Mouse (Mus musculus) neural tube, embryonic 15.5 days (tissue): ENCODE measurements around the gene Cdc14b. TPM values are rescaled to one million over a fixed set of nuclear protein-coding genes. Genes with fewer than 3 reads are reported as not detected.
"Not testable (repeated sequence)": the region's sequence is repeated elsewhere in the genome, so short reads cannot be mapped to it uniquely, and the experiment has no call there.

Experiments used
- ATAC-seq: fragments of 200-750 bp; cut with Nextera tagmentation; 2 replicates; pipeline ENCODE4 v1.8.0; 2017; ENCODE audit warnings: mild to moderate bottlenecking, moderate TSS enrichment, moderate library complexity; ENCODE audit not compliant: low FRiP score
- H3K27ac ChIP-seq: fragments of 300-500 bp; sonication (generic); replicated peaks from 2 replicates; pipeline ENCODE4 v1.5.1; 2015; ENCODE audit warnings: mild to moderate bottlenecking, inconsistent platforms
- H3K27me3 ChIP-seq: fragments of 300-500 bp; sonication (generic); replicated peaks from 2 replicates; pipeline ENCODE4 v1.6.1; 2015; ENCODE audit warnings: inconsistent platforms
- H3K36me3 ChIP-seq: fragments of 300-500 bp; sonication (generic); 2 replicates; pipeline ENCODE4 v1.6.1; 2015; ENCODE audit warnings: inconsistent platforms
- H3K4me1 ChIP-seq: fragments of 300-500 bp; sonication (generic); 2 replicates; pipeline ENCODE4 v1.6.1; 2015; ENCODE audit warnings: inconsistent platforms
- H3K4me2 ChIP-seq: fragments of 300-500 bp; sonication (generic); 2 replicates; pipeline ENCODE4 v1.6.1; 2015; ENCODE audit warnings: inconsistent platforms, mild to moderate bottlenecking, moderate library complexity
- H3K4me3 ChIP-seq: fragments of 300-500 bp; sonication (generic); replicated peaks from 2 replicates; pipeline ENCODE4 v1.5.1; 2015; ENCODE audit warnings: mild to moderate bottlenecking, inconsistent platforms
- H3K9ac ChIP-seq: fragments of 300-500 bp; sonication (generic); replicated peaks from 2 replicates; pipeline ENCODE4 v1.6.1; 2015; ENCODE audit warnings: mild to moderate bottlenecking, inconsistent platforms
- H3K9me3 ChIP-seq: fragments of 300-500 bp; sonication (generic); replicated peaks from 2 replicates; pipeline ENCODE4 v1.6.1; 2016; ENCODE audit warnings: inconsistent platforms
- WGBS: fragments of 180-500 bp; shearing (Covaris S2); methylation state at CpG from one replicate; pipeline ENCODE4 v1.1.7; 2015; ENCODE audit warnings: mixed read lengths; 5-methylcytosine and 5-hydroxymethylcytosine counted together
- polyA plus RNA-seq: library from polyadenylated mRNA; unstranded; fragments of >200 nt; fragmentation: Nextera tagmentation; extraction: Ambion mirVana; gene quantifications from 2 replicates; pipeline ENCODE4 v1.2.1, GENCODE M21; 2015

Cdc14b gene
- polyA plus RNA-seq, 1 experiment from 2014 or later, result 2.8 TPM

GRCm38 (mm10) chr13:64268384-64268783 is 6.7 kb downstream of the Cdc14b start:
- 44% methylated on average over 4 of the region's 4 CpGs for WGBS
- H3K4me3 ChIP-seq, result no peak overlapping the region
- no peaks in the 10 kb centered on the region for H3K36me3 ChIP-seq
- no peak overlapping the region for H3K4me2 ChIP-seq
- H3K4me1 ChIP-seq, result peaks cover under 1% of the 10 kb centered on the region; the same call in 1 of the 2 replicates
- no peak overlapping the region for H3K27ac ChIP-seq
- no peak for ATAC-seq
- no peaks in the 10 kb centered on the region for H3K9me3 ChIP-seq
- H3K27me3 ChIP-seq, result no peaks in the 10 kb centered on the region; the same call in 1 of the 2 replicates
- H3K9ac ChIP-seq, result no peak overlapping the region

DNA sequence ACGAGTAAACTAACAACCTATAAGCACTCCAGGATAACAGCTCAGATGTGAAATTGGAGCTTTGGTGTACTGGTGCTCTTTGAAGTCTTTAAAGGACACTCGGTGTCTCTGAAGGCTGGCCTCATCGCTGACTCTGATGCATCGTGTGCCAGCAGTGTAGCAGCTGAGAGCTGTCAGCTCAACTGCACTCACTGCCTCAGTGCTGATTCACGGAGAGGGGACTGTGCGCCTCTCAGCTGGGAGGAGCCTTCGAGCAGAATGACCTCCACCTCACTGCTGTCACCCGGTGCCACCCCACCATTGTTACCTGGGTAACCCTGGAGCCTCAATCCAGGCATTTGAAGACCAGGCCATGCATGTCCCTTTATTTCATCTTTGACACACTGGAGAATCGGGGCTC is 7.9 kb downstream of the Cdc14b start:
- no peak overlapping the region for H3K4me3 ChIP-seq
- H3K36me3 ChIP-seq, result no peaks in the 10 kb centered on the region
- peak; percentile 38; the same call in 1 of the 2 replicates for ATAC-seq
- H3K9me3 ChIP-seq, result no peaks in the 10 kb centered on the region
- no peaks in the 10 kb centered on the region for H3K4me1 ChIP-seq
- no peaks in the 10 kb centered on the region; the same call in 1 of the 2 replicates for H3K27me3 ChIP-seq
- 12% methylated on average over 9 of the region's 9 CpGs for WGBS
- H3K9ac ChIP-seq, result no peak overlapping the region
- no peak overlapping the region for H3K4me2 ChIP-seq
- no peak overlapping the region for H3K27ac ChIP-seq

DNA sequence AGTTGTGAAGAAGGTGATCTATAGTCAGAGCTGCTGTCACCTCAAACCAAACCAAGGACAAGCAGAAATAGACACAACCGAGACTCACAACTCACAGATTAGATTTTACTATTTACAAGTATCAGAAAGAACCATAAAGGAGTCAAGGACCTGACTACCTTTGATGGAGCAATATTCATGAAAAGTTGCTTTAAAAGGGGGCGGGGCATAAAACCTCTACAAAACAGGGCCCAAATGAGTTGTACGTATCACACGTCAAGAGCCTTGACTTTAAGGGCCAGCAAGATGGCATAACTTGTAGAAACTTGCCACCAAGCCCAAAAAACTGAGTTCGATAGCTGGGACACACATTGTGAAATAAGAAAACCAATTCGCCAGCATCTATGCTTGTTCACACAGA is 10.5 kb downstream of the Cdc14b start:
- no peak overlapping the region for H3K4me2 ChIP-seq
- H3K27ac ChIP-seq, result no peak overlapping the region
- no peaks in the 10 kb centered on the region for H3K9me3 ChIP-seq
- H3K36me3 ChIP-seq, result no peaks in the 10 kb centered on the region
- no peak overlapping the region for H3K4me3 ChIP-seq
- H3K27me3 ChIP-seq, result no peaks in the 10 kb centered on the region
- ATAC-seq, result no peak
- WGBS, result 96% methylated on average over 6 of the region's 6 CpGs
- H3K4me1 ChIP-seq, result no peaks in the 10 kb centered on the region
- no peak overlapping the region for H3K9ac ChIP-seq

DNA sequence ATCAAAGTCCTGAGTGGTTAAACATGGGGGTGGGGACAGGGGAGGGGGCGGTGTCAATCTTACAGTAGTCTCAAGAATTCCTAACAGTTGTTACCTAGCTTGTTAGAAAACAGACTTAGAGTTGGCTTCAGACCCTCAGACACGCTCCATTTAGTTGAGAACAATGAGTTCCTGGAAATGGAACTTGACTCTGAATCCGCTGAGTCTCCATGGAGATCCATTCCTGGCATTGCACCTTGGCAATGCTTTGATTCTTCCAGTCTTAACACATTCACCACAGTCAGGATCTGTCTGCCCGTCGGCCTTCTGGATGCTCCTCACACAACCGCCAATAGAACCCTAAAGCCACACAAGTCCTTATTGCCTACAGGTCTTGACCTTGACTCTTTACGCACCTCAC is 15.2 kb downstream of the Cdc14b start:
- H3K9ac ChIP-seq, result no peak overlapping the region
- no peaks in the 10 kb centered on the region for H3K9me3 ChIP-seq
- ATAC-seq, result no peak
- no peaks in the 10 kb centered on the region for H3K27me3 ChIP-seq
- H3K4me2 ChIP-seq, result no peak overlapping the region
- H3K36me3 ChIP-seq, result no peaks in the 10 kb centered on the region
- H3K4me1 ChIP-seq, result peaks cover 9% of the 10 kb centered on the region
- H3K27ac ChIP-seq, result no peak overlapping the region
- WGBS, result 72% methylated on average over 7 of the region's 7 CpGs
- H3K4me3 ChIP-seq, result no peak overlapping the region

GRCm38 (mm10) chr13:64258516-64258821 is 16.6 kb downstream of the Cdc14b start:
- no peak overlapping the region for H3K27ac ChIP-seq
- H3K9ac ChIP-seq, result no peak overlapping the region
- H3K27me3 ChIP-seq, result no peaks in the 10 kb centered on the region
- H3K4me3 ChIP-seq, result no peak overlapping the region
- 50% methylated on average over 4 of the region's 4 CpGs for WGBS
- H3K4me2 ChIP-seq, result no peak overlapping the region
- no peaks in the 10 kb centered on the region for H3K9me3 ChIP-seq
- peaks cover 9% of the 10 kb centered on the region for H3K4me1 ChIP-seq
- peak; percentile 43; the same call in 1 of the 2 replicates for ATAC-seq
- H3K36me3 ChIP-seq, result no peaks in the 10 kb centered on the region

DNA sequence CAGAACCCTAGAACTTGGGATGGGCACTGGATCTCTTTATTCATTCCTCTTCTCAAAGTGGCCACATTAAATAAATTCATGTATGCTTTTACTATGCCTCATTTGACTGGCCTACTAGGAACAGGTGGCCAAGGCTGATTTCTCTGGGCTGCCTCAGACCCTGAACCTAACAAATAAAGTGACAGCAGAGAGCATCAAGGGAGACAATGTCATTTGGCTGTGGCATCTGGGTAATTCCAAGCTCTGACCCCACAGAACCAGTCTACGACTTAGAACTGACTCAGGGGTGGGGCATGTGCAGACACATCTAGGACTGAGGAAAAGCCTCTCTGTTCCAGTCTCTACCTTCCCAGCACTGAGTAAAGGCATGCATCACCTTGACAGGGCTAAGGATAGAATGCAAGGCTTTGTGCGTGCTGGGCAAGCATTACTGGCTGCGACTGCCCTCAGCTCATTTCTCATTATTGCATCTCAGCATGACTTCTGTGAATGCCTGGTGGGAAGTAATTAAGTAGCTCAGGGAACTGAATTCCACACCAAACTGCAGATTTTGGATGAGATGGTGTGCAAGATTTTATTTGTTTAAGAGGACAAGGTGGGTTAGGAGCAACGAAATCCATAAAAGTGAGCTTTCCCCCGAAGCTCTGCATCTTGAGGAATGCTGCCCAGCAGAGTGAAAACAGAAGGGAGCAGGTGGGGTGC is 17.1 kb downstream of the Cdc14b start:
- ATAC-seq, result peak; percentile 74; the same call in 1 of the 2 replicates
- Histone ChIP-seq H3K4me3 (no peak overlapping the region), H3K36me3 (no peaks in the 10 kb centered on the region), H3K27me3 (no peaks in the 10 kb centered on the region), H3K27ac (no peak overlapping the region), H3K9me3 (no peaks in the 10 kb centered on the region), H3K4me1 (peaks cover 9% of the 10 kb centered on the region), H3K4me2 (no peak overlapping the region), H3K9ac (no peak overlapping the region)
- 18% methylated on average over 5 of the region's 5 CpGs for WGBS

DNA sequence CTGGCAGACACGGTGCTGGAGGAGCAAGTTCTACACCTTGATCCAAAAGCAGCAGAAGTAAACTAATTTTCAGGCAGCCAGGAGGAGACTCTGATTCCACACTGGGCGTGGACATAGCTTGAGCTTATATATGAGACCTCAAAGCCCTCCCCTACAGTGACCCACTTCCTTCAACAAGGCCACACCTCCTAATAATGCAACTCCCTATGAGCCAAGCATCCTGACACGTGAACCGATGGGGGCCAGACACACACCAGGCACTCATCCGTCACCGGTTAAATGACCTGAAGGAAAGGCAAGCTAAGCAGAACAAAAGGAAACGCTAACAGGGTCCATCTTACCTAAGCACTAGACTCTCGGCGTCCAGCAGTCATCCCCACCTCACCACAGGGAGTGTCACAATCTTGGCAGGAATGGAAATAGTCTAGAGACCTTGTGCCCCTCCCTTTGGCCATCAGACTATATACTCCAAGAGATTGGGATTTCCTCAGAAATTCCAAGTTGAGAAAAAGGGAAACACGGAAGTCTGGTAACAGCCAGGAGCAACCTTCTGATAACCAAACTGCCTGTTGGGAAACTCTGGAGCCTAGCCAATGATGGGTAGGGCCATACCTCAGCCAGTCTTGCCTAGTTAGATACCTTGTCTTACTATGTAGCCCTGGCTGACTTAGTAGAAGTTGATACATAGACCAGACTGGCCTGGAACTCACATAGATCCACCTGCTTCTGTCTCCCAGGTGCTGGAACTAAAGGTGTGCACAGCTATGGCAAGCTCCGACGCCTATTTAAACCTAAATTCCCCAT is 17.9 kb downstream of the Cdc14b start:
- H3K27ac ChIP-seq, result no peak overlapping the region
- no peaks in the 10 kb centered on the region for H3K36me3 ChIP-seq
- H3K4me1 ChIP-seq, result peaks cover 9% of the 10 kb centered on the region
- no peak overlapping the region for H3K4me3 ChIP-seq
- H3K9ac ChIP-seq, result no peak overlapping the region
- H3K9me3 ChIP-seq, result no peaks in the 10 kb centered on the region
- ATAC-seq, result 0 out of 2 replicates have a peak, but pooled peaks have one; percentile 13
- no peaks in the 10 kb centered on the region for H3K27me3 ChIP-seq
- no peak overlapping the region for H3K4me2 ChIP-seq
- WGBS, result 69% methylated on average over 12 of the region's 12 CpGs

- H3K9ac ChIP-seq, H3K4me1 ChIP-seq, ATAC-seq, H3K9me3 ChIP-seq, H3K4me3 ChIP-seq, H3K4me2 ChIP-seq, H3K27ac ChIP-seq, H3K27me3 ChIP-seq, H3K36me3 ChIP-seq: not testable (repeated sequence)
- 82% methylated on average over 10 of the region's 11 CpGs for WGBS
Measured at GRCm38 (mm10) chr13:64254185-64254584, 20.9 kb downstream of the Cdc14b start.

DNA sequence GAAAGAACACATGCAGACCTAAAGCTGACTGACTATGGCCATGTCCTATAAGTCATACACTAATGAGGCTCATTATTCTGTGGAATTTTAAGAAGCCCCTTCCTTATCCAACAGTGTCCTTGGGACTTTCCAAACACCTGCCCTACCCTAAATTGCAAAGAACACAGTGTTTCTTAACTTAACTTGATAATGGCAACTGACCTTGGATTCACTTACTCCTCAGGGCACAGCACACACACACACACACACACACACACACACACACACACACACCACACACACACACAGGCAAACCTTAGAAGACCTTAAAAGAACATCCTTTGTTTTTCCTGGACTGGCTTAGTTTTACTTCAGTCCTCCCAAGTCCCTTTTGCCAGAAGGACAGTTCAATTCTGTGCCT is 21.4 kb downstream of the Cdc14b start:
- no peak for ATAC-seq
- Histone ChIP-seq H3K4me1 (peaks cover 13% of the 10 kb centered on the region), H3K27ac (no peak overlapping the region), H3K9ac (no peak overlapping the region), H3K27me3 (no peaks in the 10 kb centered on the region), H3K4me2 (no peak overlapping the region), H3K36me3 (no peaks in the 10 kb centered on the region), H3K4me3 (no peak overlapping the region), H3K9me3 (no peaks in the 10 kb centered on the region)

DNA sequence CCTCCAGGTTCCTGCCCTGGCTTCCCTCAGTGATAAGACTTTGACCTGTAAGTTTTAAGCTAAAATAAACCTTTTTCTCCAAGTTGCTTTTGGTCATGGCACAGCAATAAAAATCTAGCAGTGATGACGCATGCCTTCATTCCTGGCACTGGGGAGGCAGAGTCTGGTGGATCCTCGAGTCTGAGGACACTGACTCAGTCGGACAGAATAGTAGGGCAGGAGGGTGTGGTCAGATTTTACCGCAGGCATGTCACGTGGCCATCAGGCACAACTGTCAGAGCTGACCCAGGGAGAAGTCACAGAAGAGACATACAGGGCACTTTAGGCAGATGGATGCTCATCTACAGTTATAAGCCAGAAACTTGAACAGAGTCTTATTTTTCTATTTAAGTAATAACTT is 22.9 kb downstream of the Cdc14b start:
- no peaks in the 10 kb centered on the region for H3K36me3 ChIP-seq
- H3K9ac ChIP-seq, result no peak overlapping the region
- no peak overlapping the region for H3K4me3 ChIP-seq
- no peak overlapping the region for H3K4me2 ChIP-seq
- no peaks in the 10 kb centered on the region for H3K9me3 ChIP-seq
- no peaks in the 10 kb centered on the region for H3K27me3 ChIP-seq
- ATAC-seq, result no peak
- H3K27ac ChIP-seq, result no peak overlapping the region
- WGBS, result 75% methylated on average over 5 of the region's 5 CpGs
- peaks cover 10% of the 10 kb centered on the region for H3K4me1 ChIP-seq

DNA sequence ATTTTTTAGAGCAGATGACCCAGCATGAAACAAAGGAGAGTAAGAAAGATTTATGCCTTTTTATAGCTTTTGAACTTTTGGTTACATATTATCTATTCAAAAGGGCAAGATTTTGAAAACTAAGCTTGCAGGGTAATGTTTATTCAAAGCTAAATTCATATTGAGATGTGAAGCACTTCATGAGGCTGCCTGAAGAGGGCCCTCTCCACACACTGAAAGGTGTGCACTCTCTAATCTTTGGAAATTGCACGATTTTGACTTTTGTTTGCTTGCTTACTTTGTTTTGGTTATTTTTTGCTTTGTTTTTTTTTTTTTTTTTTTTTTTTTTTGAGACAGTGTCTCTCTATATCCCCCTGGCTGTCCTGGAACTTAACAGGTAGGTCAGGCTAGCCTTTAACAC is 24.7 kb downstream of the Cdc14b start:
- WGBS, result 47% methylated on average over 1 of the region's 1 CpGs
- Histone ChIP-seq H3K36me3 (no peaks in the 10 kb centered on the region), H3K27ac (no peak overlapping the region), H3K27me3 (no peaks in the 10 kb centered on the region), H3K4me1 (peaks cover 10% of the 10 kb centered on the region), H3K9ac (no peak overlapping the region), H3K4me2 (no peak overlapping the region), H3K4me3 (no peak overlapping the region), H3K9me3 (no peaks in the 10 kb centered on the region)
- no peak for ATAC-seq
